In the genomic region with DNA sequence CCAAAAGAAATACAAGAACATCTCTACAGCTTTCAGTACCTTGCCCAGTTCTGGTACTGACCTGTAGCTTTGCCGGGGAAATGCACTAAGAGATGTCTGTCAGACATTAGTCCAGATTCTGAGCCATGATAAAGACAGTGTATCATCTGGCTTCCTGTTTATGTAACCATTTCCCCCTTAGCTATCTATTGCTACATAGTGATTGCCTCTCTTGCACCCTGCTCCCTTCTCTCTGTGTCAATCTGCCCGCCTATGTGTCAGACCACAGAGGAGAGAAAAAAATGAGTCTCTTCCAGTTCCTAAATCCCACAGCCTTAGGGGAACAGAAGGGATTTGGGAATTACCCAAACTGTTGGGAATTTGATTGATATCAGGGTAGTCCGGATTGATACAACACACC, we compare ENCODE assay signal across 18 mouse cellular contexts. TPM values are rescaled to one million over a fixed set of nuclear protein-coding genes. Genes with fewer than 3 reads are reported as not detected.
"Had no signal": no experiment of that assay in that cellular context is flagged by ENCODE, and none has a peak within 500 bp of the region (broad histone marks: within the 10 kb centered on the region; RNA-seq: fewer than 3 reads in every experiment).

No protein-coding gene starts in this region.

- H3K4me2 ChIP-seq: limb, embryonic 15.5 days; lung, embryonic 14.5 days; neural tube, embryonic 15.5 days had no signal

- H3K27me3 ChIP-seq: limb, embryonic 15.5 days; neural tube, embryonic 15.5 days had no signal

- H3K4me3 ChIP-seq: limb, embryonic 15.5 days; myocyte; neural tube, embryonic 15.5 days had no signal

- H3K9me3 ChIP-seq: limb, embryonic 15.5 days; neural tube, embryonic 15.5 days had no signal

- H3K4me1 ChIP-seq: limb, embryonic 15.5 days; neural tube, embryonic 15.5 days had no signal

- H3K36me3 ChIP-seq: limb, embryonic 15.5 days; neural tube, embryonic 15.5 days had no signal

- DNase-seq: kidney, adult 2 months; kidney, postnatal 36 days; layer of hippocampus, adult 9-11 months; layer of hippocampus, postnatal 36 days; lung, embryonic 14.5 days; lung, postnatal 14 days; midbrain, embryonic 14.5 days; right cerebral cortex, adult 18-20 months; right cerebral cortex, postnatal 25 days; thymus, adult 18-20 months; thymus, postnatal 25 days had no signal

- H3K9ac ChIP-seq: limb, embryonic 15.5 days; lung, embryonic 14.5 days; neural tube, embryonic 15.5 days had no signal

- H3K27ac ChIP-seq: kidney, postnatal 0 days; limb, embryonic 15.5 days; macrophage; neural tube, embryonic 15.5 days; stomach, postnatal 0 days had no signal

- ATAC-seq: intestine, embryonic 16.5 days had no signal

RNA-seq across cellular contexts. Expression of a gene that starts 52.2 kb away (rescaled TPM):
- polyA plus RNA-seq: macrophage had no signal
